Mouse (Mus musculus) G1E (cell line): ENCODE results near the gene Thy1.
A peak's percentile ranks its signal among the peaks of the same experiment; 100 is the strongest.

ENCODE experiments used
- CTCF ChIP-seq: IDR thresholded peaks from 2 replicates; pipeline ENCODE4 v1.5.1; 2012; ENCODE audit warnings: low read depth, low read length, inconsistent platforms, mixed read lengths
- GATA1 ChIP-seq: IDR thresholded peaks from 2 replicates; pipeline ENCODE4 v1.6.1; 2012; ENCODE audit warnings: borderline replicate concordance, low read length, inconsistent platforms, mixed read lengths
- POLR2AphosphoS5 ChIP-seq: IDR thresholded peaks from 2 replicates; pipeline ENCODE4 v1.6.1; 2012; ENCODE audit warnings: low read depth, low read length, inconsistent platforms; ENCODE audit not compliant: insufficient replicate concordance

GRCm38 (mm10) chr9:44076764-44077120 is 33.6 kb downstream of the Thy1 start:
- peak; percentile 50; the same call in 1 of the 2 replicates for TF ChIP-seq CTCF
- no peak for TF ChIP-seq GATA1
- no peak for TF ChIP-seq POLR2AphosphoS5
